Mouse (Mus musculus) kidney, adult 2 months (tissue): ENCODE data around the gene Spata32.

Source experiments
- CTCF ChIP-seq: fragments of 200-500 bp; conservative IDR thresholded peaks from 2 replicates; pipeline ENCODE4 v1.5.1; 2011; ENCODE audit warnings: low read depth, mild to moderate bottlenecking, control low read depth, low read length, moderate library complexity, mixed read lengths; ENCODE audit not compliant: insufficient read depth, insufficient read length
- POLR2A ChIP-seq: fragments of 200-500 bp; IDR thresholded peaks from one replicate; pipeline ENCODE4 v1.6.1; 2011; ENCODE audit warnings: low read depth, low read length, control low read depth

DNA sequence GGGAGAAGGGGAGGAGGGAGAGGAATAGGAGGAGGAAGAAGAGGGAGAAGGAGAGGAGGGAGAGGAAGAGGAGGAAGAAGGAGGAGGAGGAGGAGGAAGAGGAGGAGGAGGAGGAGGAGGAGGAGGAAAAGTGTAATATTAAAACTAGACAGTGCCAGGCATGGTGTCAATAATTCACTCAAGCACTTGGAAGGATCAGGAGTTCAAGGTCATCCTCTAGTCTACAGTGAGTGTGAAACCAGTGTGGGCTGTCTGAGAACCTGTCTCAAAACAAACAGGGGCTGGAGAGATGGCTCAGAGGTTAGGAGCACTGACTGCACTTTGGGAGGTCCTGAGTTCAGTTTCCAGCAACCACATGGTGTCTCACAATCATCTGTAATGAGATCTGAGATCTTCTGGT, 15.9 kb downstream of the Spata32 start:
- TF ChIP-seq CTCF = no peak
- no peak for TF ChIP-seq POLR2A
